Mouse (Mus musculus) spleen, embryonic (tissue): Measurements from ENCODE around the gene Sgpl1.
"Not testable (repeated sequence)": the region's sequence is repeated elsewhere in the genome, so short reads cannot be mapped to it uniquely, and the experiment has no call there.

Source experiments
- CTCF ChIA-PET: fragments of 350-600 bp; sonication (Branson Sonifier 250); formaldehyde crosslinking; loops from one replicate; lab custom pipeline; 2022; lab: Charles Lee

The Sgpl1 gene

GRCm38 (mm10) chr10:61155611-61156010 lies 8.1 kb upstream of the Sgpl1 start:
- CTCF ChIA-PET = no interaction called here

DNA sequence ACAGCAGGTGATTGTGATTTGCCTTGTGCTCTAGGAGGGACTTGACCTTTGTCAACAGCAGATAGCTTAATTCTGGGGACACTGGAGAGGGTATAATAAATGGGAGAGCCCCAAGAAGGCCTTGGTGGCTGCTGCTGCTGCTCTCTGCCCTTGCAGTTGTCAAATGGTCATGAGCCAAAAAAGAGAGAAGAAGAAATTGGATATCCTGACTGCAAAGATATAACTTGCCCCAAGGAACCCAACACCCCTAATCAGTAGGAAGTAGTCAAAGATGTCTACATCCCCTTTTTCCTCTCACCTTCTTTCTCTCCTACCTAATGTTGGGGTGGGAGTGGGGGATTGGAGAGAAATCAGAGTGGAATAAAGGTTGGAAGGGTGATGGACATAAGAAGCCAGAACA lies 4.6 kb upstream of the Sgpl1 start:
- CTCF ChIA-PET = no interaction called here

GRCm38 (mm10) chr10:61150616-61151015 lies 3.1 kb upstream of the Sgpl1 start:
- CTCF ChIA-PET = no interaction called here

GRCm38 (mm10) chr10:61149476-61149875 lies 2.0 kb upstream of the Sgpl1 start:
- CTCF ChIA-PET = no interaction called here

GRCm38 (mm10) chr10:61146807-61147156 lies 721 bp downstream of the Sgpl1 start:
- CTCF ChIA-PET = no interaction called here

- CTCF ChIA-PET = no interaction called here
These were observed 1.2 kb downstream of the Sgpl1 start for GRCm38 (mm10) chr10:61146119-61146806.

DNA sequence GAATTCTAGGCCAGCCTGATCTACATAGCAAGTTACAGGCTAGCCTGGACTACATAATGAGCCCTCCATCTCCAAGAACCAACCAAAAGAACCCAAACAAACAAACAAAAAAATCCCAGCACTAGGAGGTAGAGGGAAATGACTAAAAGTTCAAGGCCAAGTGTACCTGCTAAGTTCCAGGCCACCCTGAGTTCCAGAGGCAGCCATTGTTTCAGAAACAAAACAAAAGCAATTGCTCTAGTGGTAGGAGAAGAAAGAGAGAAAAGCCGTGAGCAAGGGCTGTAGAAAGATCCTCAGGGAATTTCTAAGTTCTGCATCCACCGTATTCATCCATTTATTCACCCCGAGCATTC lies 1.8 kb downstream of the Sgpl1 start:
- CTCF ChIA-PET = no interaction called here

DNA sequence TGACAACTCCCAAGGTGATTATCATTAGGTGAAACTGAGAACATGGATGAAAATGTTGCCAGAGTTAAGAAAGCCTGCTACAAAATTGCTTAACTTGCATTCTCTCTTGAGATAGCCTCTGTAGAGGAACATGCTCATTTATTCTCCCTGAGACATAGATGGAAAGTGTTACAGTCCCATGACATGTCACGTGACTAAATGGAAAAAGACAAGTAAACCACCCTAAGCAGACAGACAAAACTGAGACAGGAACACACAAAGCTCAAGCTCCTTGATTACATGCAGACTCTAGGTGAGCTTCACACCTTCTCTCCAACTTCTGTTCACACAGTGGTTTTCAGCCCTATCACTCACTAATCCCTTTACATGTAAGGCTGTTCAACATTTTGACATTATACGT lies 4.2 kb downstream of the Sgpl1 start:
- CTCF ChIA-PET = interaction anchor here (1.1 kb wide), 1 partner anchor 20 kb away, joined by 3 read pairs; no protein-coding TSS in a partner anchor

- CTCF ChIA-PET = no interaction called here
These were observed 9.9 kb downstream of the Sgpl1 start for GRCm38 (mm10) chr10:61137567-61137966.

DNA sequence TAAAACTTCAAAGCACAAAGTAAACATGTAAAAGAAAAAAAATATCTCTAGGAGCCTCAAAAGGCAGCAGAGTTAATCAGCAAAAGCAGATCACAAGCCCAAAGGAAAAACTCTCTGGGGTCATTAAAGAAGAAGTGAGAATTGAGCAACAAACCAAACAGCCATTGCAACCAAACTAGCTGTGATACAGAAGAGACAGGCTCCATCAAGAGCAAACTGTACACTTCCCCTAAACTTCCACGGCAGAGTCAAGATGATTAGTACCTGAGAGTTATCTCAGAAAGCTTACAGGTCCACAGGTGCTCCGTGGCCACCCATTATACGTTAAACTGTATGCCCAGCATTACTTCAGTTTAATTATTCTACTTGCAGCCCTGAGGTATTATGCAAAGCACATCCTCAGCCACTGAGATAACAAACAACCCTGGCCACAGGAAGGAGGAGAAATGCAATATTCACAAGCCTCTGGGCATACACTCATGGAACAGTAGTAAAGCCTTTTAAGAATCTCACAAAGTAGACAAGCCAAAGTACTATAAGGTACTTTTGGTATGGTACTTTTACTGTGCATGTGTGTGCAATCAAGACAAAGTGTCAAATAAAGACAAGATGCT lies 12.2 kb downstream of the Sgpl1 start:
- CTCF ChIA-PET = no interaction called here

GRCm38 (mm10) chr10:61134041-61134440 lies 13.5 kb downstream of the Sgpl1 start:
- CTCF ChIA-PET = interaction anchor here (0.7 kb wide), 1 partner anchor 313 kb away, joined by 3 read pairs; no protein-coding TSS in a partner anchor

GRCm38 (mm10) chr10:61130959-61131358 lies 16.5 kb downstream of the Sgpl1 start:
- CTCF ChIA-PET = no interaction called here

DNA sequence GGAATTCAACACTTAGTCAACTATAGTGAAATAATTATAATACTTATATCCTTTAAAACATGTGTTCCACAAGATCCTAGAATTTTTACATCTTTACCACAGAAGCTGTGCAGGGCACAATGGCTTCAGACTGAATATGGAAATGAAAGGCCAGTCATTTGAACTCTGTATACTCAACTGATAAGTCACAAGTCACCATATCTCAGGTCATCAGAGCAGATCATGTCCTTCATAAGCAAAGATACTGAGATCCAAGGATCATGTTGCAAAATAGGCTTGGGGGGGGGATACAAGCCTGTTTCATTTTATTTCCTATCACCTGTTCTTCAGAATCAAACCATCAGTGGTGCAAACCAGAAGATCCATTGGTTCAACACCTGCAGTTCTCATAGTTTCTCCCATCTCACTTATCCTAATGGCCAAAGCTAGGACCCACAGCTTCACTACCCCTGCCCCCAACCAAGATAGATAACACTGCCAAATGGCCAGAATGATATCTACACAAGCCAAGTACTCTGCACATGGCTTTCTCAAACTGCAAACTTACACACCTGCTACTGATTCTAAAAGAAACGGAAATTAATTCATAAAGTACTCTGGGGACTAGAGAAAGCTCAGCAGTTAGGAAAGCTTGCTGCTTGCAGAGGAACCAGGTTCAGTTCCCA lies 18.7 kb downstream of the Sgpl1 start:
- CTCF ChIA-PET = no interaction called here

DNA sequence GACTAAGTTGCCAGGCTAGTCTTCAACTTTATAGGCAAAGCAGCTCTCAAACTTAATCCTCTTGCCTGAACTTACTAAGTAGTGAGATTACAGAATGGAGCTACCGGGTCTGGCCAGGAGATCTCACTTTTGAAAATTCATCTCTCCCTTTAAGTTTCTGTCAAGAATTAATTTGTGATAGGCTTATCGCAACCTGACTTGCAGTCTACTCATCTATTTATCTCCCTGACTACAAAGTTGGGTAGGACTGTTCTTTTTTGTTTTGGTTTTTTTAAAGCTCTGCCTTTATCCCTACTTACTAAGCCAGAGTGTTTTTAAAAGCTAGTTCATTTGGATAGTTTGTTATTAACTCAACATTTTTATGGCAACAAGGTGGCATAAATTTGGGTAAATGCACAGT lies 23.0 kb downstream of the Sgpl1 start:
- CTCF ChIA-PET = interaction anchor here (0.6 kb wide), 1 partner anchor 1430 kb away, joined by 9 read pairs; no protein-coding TSS in a partner anchor

DNA sequence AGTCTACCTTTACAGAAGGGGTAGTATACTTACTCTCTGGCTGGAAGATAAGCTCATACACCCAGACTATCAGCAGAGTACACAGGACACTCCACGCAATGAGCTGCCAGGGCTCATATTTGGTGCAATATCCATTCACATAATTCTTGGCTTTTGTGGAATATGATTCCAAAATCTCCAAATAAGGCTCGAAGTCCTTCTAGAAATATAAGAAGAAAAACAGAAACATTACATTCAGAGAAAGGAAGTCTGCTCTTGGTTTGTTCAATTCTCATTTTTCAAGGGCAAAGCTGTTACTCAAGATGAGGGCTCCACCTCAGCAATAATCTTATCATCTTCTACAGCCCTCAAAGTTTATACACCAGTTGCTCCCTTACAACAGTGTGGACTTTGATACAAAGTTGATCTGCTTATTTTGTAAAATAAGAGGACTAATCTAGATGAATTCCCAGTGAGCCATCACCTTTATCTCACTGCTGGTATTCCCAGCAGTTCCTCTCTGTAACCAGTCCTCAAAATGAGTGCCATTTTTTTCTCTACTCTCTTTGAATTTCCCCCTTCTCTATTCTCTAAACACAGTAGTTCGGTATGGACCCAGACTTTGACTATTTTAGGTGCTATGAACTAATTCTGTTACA lies 24.1 kb downstream of the Sgpl1 start:
- CTCF ChIA-PET = interaction anchor here (0.7 kb wide), 1 partner anchor 20 kb away, joined by 3 read pairs; no protein-coding TSS in a partner anchor

DNA sequence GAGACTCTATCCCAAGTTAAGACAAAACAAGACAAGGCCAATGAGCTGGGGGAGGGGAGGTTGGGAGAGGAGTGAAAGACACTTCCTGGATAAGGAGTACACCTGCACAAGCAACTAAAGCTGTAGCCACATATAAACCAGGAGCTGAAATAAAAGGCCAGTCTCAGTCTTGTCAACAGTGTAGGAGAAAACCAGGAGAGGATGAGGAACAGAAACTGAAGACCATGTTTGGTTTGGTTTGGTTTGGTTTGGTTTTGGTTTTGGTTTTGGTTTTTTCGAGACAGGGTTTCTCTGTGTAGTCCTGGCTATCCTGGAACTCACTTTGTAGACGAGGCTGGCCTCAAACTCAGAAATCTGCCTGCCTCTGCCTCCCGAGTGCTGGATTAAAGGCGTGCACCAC lies 25.8 kb downstream of the Sgpl1 start:
- CTCF ChIA-PET = not testable (repeated sequence)

GRCm38 (mm10) chr10:61114246-61114720 lies 33.2 kb downstream of the Sgpl1 start:
- CTCF ChIA-PET = no interaction called here

DNA sequence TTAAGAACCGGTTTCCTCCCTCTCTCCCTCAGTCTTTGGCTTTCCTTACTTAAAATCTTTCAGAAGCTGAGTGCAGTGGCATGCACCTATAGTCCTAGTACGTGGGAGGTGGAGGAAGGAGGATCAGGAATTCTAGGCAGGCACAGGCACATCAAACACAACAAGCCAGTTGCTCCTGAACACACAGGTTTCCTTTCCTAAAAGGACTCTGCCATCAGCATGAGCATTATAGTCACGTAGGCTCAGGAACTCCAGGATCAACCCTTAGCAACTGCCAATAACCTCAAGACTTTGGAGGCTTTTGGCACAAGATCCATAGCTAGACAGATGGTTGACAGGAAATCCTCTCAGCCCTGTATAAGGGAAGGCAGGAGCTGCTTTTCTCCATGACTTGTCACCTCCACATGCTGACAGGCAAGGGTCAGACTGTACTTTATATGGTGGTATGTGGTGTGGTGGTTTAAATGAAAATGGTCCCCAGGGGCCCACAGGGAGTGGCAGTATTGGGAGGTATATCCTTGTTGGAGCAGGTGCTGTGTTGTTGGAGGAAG lies 43.9 kb downstream of the Sgpl1 start:
- CTCF ChIA-PET = no interaction called here

DNA sequence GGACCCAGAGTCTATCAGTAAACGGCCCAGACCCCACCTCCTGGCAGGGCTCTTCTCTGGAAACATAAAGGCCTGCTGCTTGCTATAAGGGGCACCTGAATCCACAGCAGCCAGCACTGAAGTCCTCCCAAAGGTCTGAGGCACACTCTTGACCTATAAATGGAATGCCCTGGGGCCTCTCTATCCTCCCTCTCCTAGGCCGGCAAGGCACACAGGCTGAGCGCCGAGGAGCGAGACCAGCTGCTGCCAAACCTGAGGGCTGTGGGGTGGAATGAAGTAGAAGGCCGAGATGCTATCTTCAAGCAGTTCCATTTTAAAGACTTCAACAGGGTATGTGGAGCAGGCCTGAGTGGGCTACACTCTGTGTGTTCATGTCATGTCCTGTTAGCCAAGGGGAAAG lies 55.6 kb downstream of the Sgpl1 start:
- CTCF ChIA-PET = no interaction called here

DNA sequence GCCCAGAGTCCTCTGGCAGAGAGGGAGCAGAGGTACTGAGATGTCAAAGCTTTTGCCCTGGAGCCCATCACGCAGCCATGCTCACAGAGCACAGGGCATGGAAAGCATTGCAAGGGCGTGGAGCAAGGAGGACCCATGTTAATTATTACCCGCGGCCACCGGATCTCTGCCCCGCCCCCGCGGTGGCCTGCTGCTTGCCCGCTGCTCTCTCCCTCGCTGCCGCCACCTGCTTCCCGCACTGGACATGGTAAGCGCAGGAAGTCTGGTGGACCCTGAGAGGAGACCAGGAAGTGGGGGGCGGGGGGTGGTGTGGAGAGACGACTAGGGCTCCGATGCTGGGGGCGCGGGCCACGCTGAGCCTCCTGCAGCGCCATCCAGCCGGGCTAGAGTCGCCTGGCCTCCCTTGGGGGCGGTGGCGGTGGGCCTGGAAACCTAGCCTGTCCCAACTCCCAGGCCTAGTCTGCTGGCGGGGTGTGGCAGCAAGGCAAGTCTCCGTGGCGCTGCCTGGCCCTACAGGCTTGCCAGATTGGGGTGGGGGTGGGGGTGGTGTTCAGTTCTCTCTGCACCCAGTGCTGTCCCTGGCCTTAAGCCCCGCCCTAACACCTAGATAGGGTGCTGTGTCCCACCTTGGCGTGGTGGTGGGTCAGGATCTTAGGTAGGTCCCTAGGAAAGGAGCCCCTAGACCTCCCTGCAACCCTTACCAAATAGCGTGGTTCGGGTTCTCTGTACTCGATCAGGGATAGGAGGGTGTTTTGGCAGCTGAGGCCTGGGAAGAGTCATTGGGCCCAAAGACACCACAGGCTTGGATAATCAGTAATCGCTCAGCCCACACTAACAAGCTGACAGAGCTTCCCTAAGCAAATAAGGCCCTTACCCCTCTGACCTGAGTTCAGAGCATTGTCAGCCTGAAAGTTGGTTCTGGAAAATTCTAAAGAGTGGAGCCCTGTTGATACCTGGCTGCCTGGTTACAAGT lies 58.0 kb downstream of the Sgpl1 start, which contains the start of gene Pcbd1:
TSS of gene Pcbd1 (plus strand) at position 162 of the 973 bp plus-strand sequence.
- CTCF ChIA-PET = interaction anchor here (0.5 kb wide), 1 partner anchor 293 kb away, joined by 3 read pairs; no protein-coding TSS in a partner anchor

DNA sequence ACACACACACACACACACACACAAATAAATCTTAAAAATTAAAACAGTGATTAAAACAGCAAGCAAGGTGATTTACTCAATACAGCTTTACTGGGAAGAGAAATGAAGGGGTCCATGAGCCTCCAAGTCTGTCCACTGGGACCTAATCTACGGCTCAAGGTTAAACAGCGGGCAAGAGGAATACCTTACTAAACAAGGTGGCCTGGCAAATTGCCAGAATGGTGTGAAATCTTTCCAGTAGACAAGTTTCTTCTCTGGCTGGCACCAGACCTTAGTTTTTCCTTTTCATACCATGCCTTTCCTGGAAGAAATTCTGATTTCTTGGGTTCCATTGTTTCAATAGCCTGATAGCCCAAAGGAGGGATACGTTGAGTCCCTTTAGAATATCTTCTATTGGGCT lies 59.0 kb downstream of the Sgpl1 start:
- CTCF ChIA-PET = no interaction called here
